Comparison of ENCODE assay signal across 8 mouse cellular contexts in the genomic region with DNA sequence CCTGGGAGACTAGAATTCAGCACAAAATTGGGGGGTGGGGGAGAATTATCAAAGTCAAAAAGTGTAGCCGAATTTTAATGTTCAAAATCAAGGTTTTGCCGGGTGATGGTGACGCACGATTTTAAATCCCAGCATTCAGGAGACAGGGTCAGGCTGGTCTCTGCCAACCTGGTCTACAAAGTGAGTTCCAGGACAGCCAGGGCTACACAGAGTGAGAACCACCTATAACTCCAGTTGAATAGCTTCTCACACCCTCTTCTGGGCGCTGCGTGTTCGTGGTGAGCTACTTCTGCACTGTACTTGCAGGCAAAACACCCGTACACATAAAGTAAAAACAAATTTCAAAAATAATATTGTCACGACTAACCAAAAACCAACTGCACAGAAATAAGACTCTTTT. TPM values are rescaled to one million over a fixed set of nuclear protein-coding genes. Genes with fewer than 3 reads are reported as not detected.
DNase-seq lines count a peak whose midpoint lies in the region; ATAC-seq and TF ChIP-seq lines count a peak whose summit lies in the region.

No protein-coding gene starts in this region.

- ATAC-seq in CD4-positive, CD25-positive, alpha-beta regulatory T cell, adult 4 months: no peak
- no peak for ATAC-seq in neural tube, embryonic 11.5 days (ENCODE audit: insufficient read depth, low FRiP score, low TSS enrichment)
- no peak for ATAC-seq in limb, embryonic 15.5 days (ENCODE audit: insufficient number of reproducible peaks, low FRiP score, low TSS enrichment, low read depth)
- no peak for ATAC-seq in stomach, postnatal 0 days (ENCODE audit: low FRiP score, low TSS enrichment)

- intact Hi-C loops in gastrocnemius, postnatal 36 days (cut with DNase I): no loop called here

- H3K4me1 ChIP-seq in neural tube, embryonic 11.5 days (ENCODE audit: control insufficient read depth, insufficient read depth, low read length): peaks cover 6% of the 10 kb centered on the region; the same call in 1 of the 2 replicates
- H3K4me1 ChIP-seq in limb, embryonic 15.5 days: peaks cover 24% of the 10 kb centered on the region
- 0 out of 2 replicates have a peak, but pooled peaks cover 2% of the 10 kb centered on the region for H3K4me1 ChIP-seq in stomach, postnatal 0 days (replicated peaks; ENCODE audit: control insufficient read depth, insufficient read depth)

- H3K4me2 ChIP-seq in neural tube, embryonic 11.5 days (ENCODE audit: low read depth): peak overlapping the region; percentile 80
- peak overlapping the region; percentile 81 for H3K4me2 ChIP-seq in limb, embryonic 15.5 days
- H3K4me2 ChIP-seq in stomach, postnatal 0 days (replicated peaks; ENCODE audit: low read depth): peak overlapping the region; percentile 92

- no peak overlapping the region for H3K27ac ChIP-seq in neural tube, embryonic 11.5 days (ENCODE audit: low read depth, low read length)
- H3K27ac ChIP-seq in limb, embryonic 15.5 days: no peak overlapping the region
- no peak overlapping the region for H3K27ac ChIP-seq in stomach, postnatal 0 days (replicated peaks)

- no peak for TF ChIP-seq EP300 in stomach, postnatal 0 days (optimal IDR thresholded peaks at IDR 0.05)

- WGBS in neural tube, embryonic 11.5 days: 22% methylated on average over 9 of the region's 9 CpGs
- 13% methylated on average over 9 of the region's 9 CpGs for WGBS in limb, embryonic 15.5 days
- 12% methylated on average over 9 of the region's 9 CpGs for WGBS in stomach, postnatal 0 days

- no peaks in the 10 kb centered on the region; the same call in 1 of the 2 replicates for H3K36me3 ChIP-seq in neural tube, embryonic 11.5 days (ENCODE audit: control insufficient read depth, insufficient read depth, low read length)
- H3K36me3 ChIP-seq in limb, embryonic 15.5 days: peaks cover 14% of the 10 kb centered on the region
- H3K36me3 ChIP-seq in stomach, postnatal 0 days (ENCODE audit: control insufficient read depth, insufficient read depth, low read length): no peaks in the 10 kb centered on the region; the same call in 1 of the 2 replicates

- peak overlapping the region; percentile 74 for H3K4me3 ChIP-seq in neural tube, embryonic 11.5 days (ENCODE audit: low read depth, low read length)
- H3K4me3 ChIP-seq in limb, embryonic 15.5 days: peak overlapping the region; percentile 70
- peak overlapping the region; percentile 71 for H3K4me3 ChIP-seq in stomach, postnatal 0 days (ENCODE audit: low read depth, low read length)

- TF ChIP-seq CTCF in stomach, postnatal 0 days (IDR thresholded peaks at IDR 0.05; ENCODE audit: low read depth): no peak

- DNase-seq in CD4-positive, CD25-positive, alpha-beta regulatory T cell, adult 2 months (ENCODE audit: low read depth, low spot score): peak; percentile 19
- no peak for DNase-seq in neural tube, embryonic 11.5 days (ENCODE audit: low spot score)
- no peak for DNase-seq in neural tube, embryonic 10.5 days (ENCODE audit: extremely low spot score, low spot score)
- no peak for DNase-seq in stomach, postnatal 0 days (ENCODE audit: low spot score)
- DNase-seq in testis, postnatal 10 days (ENCODE audit: low spot score): no peak
- DNase-seq in gastrocnemius, postnatal 36 days: no peak

- no peaks in the 10 kb centered on the region for H3K9me3 ChIP-seq in neural tube, embryonic 11.5 days (ENCODE audit: control insufficient read depth, low read length)
- no peaks in the 10 kb centered on the region for H3K9me3 ChIP-seq in limb, embryonic 15.5 days
- H3K9me3 ChIP-seq in stomach, postnatal 0 days (ENCODE audit: control insufficient read depth, low read length): no peaks in the 10 kb centered on the region

- peak overlapping the region; percentile 20 for H3K9ac ChIP-seq in neural tube, embryonic 11.5 days (ENCODE audit: low read length)
- peak overlapping the region; percentile 71; the same call in 1 of the 2 replicates for H3K9ac ChIP-seq in limb, embryonic 15.5 days
- peak overlapping the region; percentile 77 for H3K9ac ChIP-seq in stomach, postnatal 0 days (ENCODE audit: low read length)

- H3K27me3 ChIP-seq in neural tube, embryonic 11.5 days (ENCODE audit: control insufficient read depth, insufficient read depth, low read length): no peaks in the 10 kb centered on the region
- H3K27me3 ChIP-seq in limb, embryonic 15.5 days: peaks cover 11% of the 10 kb centered on the region; the same call in 1 of the 2 replicates
- no peaks in the 10 kb centered on the region for H3K27me3 ChIP-seq in stomach, postnatal 0 days (ENCODE audit: control insufficient read depth, insufficient read depth, low read length)

RNA-seq across cellular contexts. Expression of gene Uevld, which starts 0.5 kb away (rescaled TPM):
- 1 to 10 TPM; 7.5 to 9.0 TPM for polyA plus RNA-seq in CD4-positive, CD25-positive, alpha-beta regulatory T cell, adult 4 months (2017; shearing (Covaris generic))
- 10.4 and 11.4 TPM in 2 replicates for polyA plus RNA-seq in neural tube, embryonic 11.5 days (2014; fragmentation: Nextera tagmentation; extraction: Ambion mirVana)
- polyA plus RNA-seq in limb, embryonic 15.5 days (2015; fragmentation: Nextera tagmentation; extraction: Ambion mirVana): 11.1 and 11.2 TPM in 2 replicates
- 6.0 and 6.5 TPM in 2 replicates for polyA plus RNA-seq in stomach, postnatal 0 days (2015; fragmentation: Nextera tagmentation; extraction: Ambion mirVana)
- total RNA-seq in gastrocnemius, postnatal 36 days (2021): 1 to 10 TPM; 9.0 to 9.6 TPM

RNA-seq across cellular contexts. Expression of gene Gm9999, which starts 24.5 kb away (rescaled TPM):
- not detected for polyA plus RNA-seq in CD4-positive, CD25-positive, alpha-beta regulatory T cell, adult 4 months (2017; shearing (Covaris generic))
- polyA plus RNA-seq in neural tube, embryonic 11.5 days (2014; fragmentation: Nextera tagmentation; extraction: Ambion mirVana): not detected in 2 replicates
- not detected in 2 replicates for polyA plus RNA-seq in limb, embryonic 15.5 days (2015; fragmentation: Nextera tagmentation; extraction: Ambion mirVana)
- not detected in 2 replicates for polyA plus RNA-seq in stomach, postnatal 0 days (2015; fragmentation: Nextera tagmentation; extraction: Ambion mirVana)
- total RNA-seq in gastrocnemius, postnatal 36 days (2021): not detected

RNA-seq across cellular contexts. Expression of gene Tsg101, which starts 39.1 kb away (rescaled TPM):
- polyA plus RNA-seq in CD4-positive, CD25-positive, alpha-beta regulatory T cell, adult 4 months (2017; shearing (Covaris generic)): 100 to 1,000 TPM in 1 of 2 experiments, 10 to 100 TPM in 1; 78.3 to 102 TPM
- polyA plus RNA-seq in neural tube, embryonic 11.5 days (2014; fragmentation: Nextera tagmentation; extraction: Ambion mirVana): 338 and 352 TPM in 2 replicates
- polyA plus RNA-seq in limb, embryonic 15.5 days (2015; fragmentation: Nextera tagmentation; extraction: Ambion mirVana): 161 and 169 TPM in 2 replicates
- 127 and 131 TPM in 2 replicates for polyA plus RNA-seq in stomach, postnatal 0 days (2015; fragmentation: Nextera tagmentation; extraction: Ambion mirVana)
- 10 to 100 TPM; 47.2 to 50.3 TPM for total RNA-seq in gastrocnemius, postnatal 36 days (2021)

RNA-seq across cellular contexts. Expression of gene Spty2d1, which starts 49.4 kb away (rescaled TPM):
- polyA plus RNA-seq in CD4-positive, CD25-positive, alpha-beta regulatory T cell, adult 4 months (2017; shearing (Covaris generic)): 10 to 100 TPM; 29.0 to 60.4 TPM
- polyA plus RNA-seq in neural tube, embryonic 11.5 days (2014; fragmentation: Nextera tagmentation; extraction: Ambion mirVana): 14.1 and 14.3 TPM in 2 replicates
- 23.3 and 23.9 TPM in 2 replicates for polyA plus RNA-seq in limb, embryonic 15.5 days (2015; fragmentation: Nextera tagmentation; extraction: Ambion mirVana)
- polyA plus RNA-seq in stomach, postnatal 0 days (2015; fragmentation: Nextera tagmentation; extraction: Ambion mirVana): 11.0 and 11.8 TPM in 2 replicates
- total RNA-seq in gastrocnemius, postnatal 36 days (2021): 1 to 10 TPM; 3.8 to 4.7 TPM

Comparison
In these comparisons a context has a peak if more than half of its experiments do, and no peak if none do; other contexts are left out.
1. H3K9ac ChIP-seq: peak in every context shown above with its lines; median percentile 77 in stomach, postnatal 0 days; 71 in limb, embryonic 15.5 days; 20 in neural tube, embryonic 11.5 days.